Mouse (Mus musculus): Measurements from ENCODE around the gene Arhgef28. TPM values are rescaled to one million over a fixed set of nuclear protein-coding genes. Genes with fewer than 3 reads are reported as not detected.

The Arhgef28 gene
- polyA plus RNA-seq, 1 experiment from 2014 or later, result 8.6 TPM

GRCm38 (mm10) chr13:98161496-98161895 lies 44.7 kb downstream of the Arhgef28 start:
- DNase-seq (ENCODE audit: low spot score) (no peak), ATAC-seq (replicated peaks; ENCODE audit: insufficient number of reproducible peaks, low FRiP score, low TSS enrichment, low read depth) (no peak)
- no peaks in the 10 kb centered on the region for H3K36me3 ChIP-seq (replicated peaks; ENCODE audit: control insufficient read depth, insufficient read depth, low read depth, low read length)
- H3K4me1 ChIP-seq (ENCODE audit: control insufficient read depth, insufficient read depth, low read length), result no peaks in the 10 kb centered on the region
- no peak overlapping the region for H3K4me2 ChIP-seq (ENCODE audit: low read depth, low read length)
- H3K4me3 ChIP-seq (ENCODE audit: low read depth, low read length), result no peak overlapping the region
- 92% methylated on average over 8 of the region's 8 CpGs for WGBS
- H3K27me3 ChIP-seq (ENCODE audit: control insufficient read depth, insufficient read depth, low read length), result no peaks in the 10 kb centered on the region
- H3K9ac ChIP-seq (replicated peaks; ENCODE audit: low read length), result no peak overlapping the region
- no peaks in the 10 kb centered on the region for H3K9me3 ChIP-seq (replicated peaks; ENCODE audit: control insufficient read depth, low read length)
- H3K27ac ChIP-seq (replicated peaks; ENCODE audit: low read depth, low read length), result no peak overlapping the region

- H3K4me2 ChIP-seq (ENCODE audit: low read depth, low read length), result no peak overlapping the region
- no peak for ATAC-seq (replicated peaks; ENCODE audit: insufficient number of reproducible peaks, low FRiP score, low TSS enrichment, low read depth)
- no peaks in the 10 kb centered on the region for H3K9me3 ChIP-seq (replicated peaks; ENCODE audit: control insufficient read depth, low read length)
- 68% methylated on average over 7 of the region's 7 CpGs for WGBS
- no peak overlapping the region for H3K4me3 ChIP-seq (ENCODE audit: low read depth, low read length)
- H3K4me1 ChIP-seq (ENCODE audit: control insufficient read depth, insufficient read depth, low read length), result no peaks in the 10 kb centered on the region
- DNase-seq (ENCODE audit: low spot score), result no peak
- H3K9ac ChIP-seq (replicated peaks; ENCODE audit: low read length), result no peak overlapping the region
- no peaks in the 10 kb centered on the region for H3K36me3 ChIP-seq (replicated peaks; ENCODE audit: control insufficient read depth, insufficient read depth, low read depth, low read length)
- H3K27me3 ChIP-seq (ENCODE audit: control insufficient read depth, insufficient read depth, low read length), result no peaks in the 10 kb centered on the region
- no peak overlapping the region for H3K27ac ChIP-seq (replicated peaks; ENCODE audit: low read depth, low read length)
Observed at GRCm38 (mm10) chr13:98156656-98157055, 49.6 kb downstream of the Arhgef28 start.

DNA sequence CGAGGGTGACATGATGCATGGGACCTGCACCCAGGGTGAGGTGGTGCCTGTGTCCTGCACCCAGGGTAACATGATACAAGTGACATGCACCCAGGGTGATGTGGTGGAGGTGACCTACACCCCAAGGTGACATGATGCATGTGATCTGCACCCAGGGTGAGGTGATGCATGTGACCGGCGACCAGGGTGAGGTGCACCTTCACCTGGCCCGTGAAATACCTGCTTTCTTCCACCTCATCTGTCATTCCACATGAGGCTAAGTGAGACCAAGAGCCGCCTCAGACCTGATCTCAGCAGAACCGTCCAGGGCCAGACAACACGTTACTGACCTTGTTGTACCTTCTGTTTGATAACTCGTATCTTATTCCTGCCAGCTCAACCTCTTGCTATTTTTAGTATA lies 53.5 kb downstream of the Arhgef28 start:
- H3K27ac ChIP-seq (replicated peaks; ENCODE audit: low read depth, low read length), result no peak overlapping the region

DNA sequence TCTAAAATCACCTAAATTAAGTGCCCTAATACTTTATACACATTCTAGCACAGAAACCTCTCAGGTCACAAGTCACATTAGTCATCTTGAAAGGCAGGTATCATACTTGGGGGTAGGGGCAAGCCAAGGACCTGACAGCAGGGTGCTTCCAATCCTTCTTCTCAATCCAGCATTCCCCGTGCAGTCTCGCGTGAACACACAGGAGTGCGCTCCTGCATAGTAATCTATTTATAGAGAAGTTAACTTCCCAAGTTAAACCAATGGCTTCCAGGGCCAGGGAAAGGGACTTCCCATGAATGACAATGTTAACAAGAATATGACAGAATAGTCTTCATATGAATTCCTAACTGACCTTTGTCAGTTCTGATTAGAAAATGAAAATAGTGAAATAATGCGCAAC lies 58.7 kb downstream of the Arhgef28 start:
- Histone ChIP-seq H3K4me1 (ENCODE audit: control insufficient read depth, insufficient read depth, low read length) (no peaks in the 10 kb centered on the region), H3K36me3 (replicated peaks; ENCODE audit: control insufficient read depth, insufficient read depth, low read depth, low read length) (no peaks in the 10 kb centered on the region), H3K9me3 (replicated peaks; ENCODE audit: control insufficient read depth, low read length) (no peaks in the 10 kb centered on the region), H3K27ac (replicated peaks; ENCODE audit: low read depth, low read length) (no peak overlapping the region), H3K27me3 (ENCODE audit: control insufficient read depth, insufficient read depth, low read length) (no peaks in the 10 kb centered on the region), H3K9ac (replicated peaks; ENCODE audit: low read length) (no peak overlapping the region), H3K4me3 (ENCODE audit: low read depth, low read length) (no peak overlapping the region), H3K4me2 (ENCODE audit: low read depth, low read length) (no peak overlapping the region)
- no peak for DNase-seq (ENCODE audit: low spot score)
- 68% methylated on average over 5 of the region's 5 CpGs for WGBS
- ATAC-seq (replicated peaks; ENCODE audit: insufficient number of reproducible peaks, low FRiP score, low TSS enrichment, low read depth), result no peak

More for the DNA sequence above, 53.5 kb downstream of the Arhgef28 start:
- H3K4me2 ChIP-seq (ENCODE audit: low read depth, low read length), result no peak overlapping the region
- H3K36me3 ChIP-seq (replicated peaks; ENCODE audit: control insufficient read depth, insufficient read depth, low read depth, low read length), result no peaks in the 10 kb centered on the region
- no peak overlapping the region for H3K9ac ChIP-seq (replicated peaks; ENCODE audit: low read length)
- H3K4me1 ChIP-seq (ENCODE audit: control insufficient read depth, insufficient read depth, low read length), result no peaks in the 10 kb centered on the region
- no peak overlapping the region for H3K4me3 ChIP-seq (ENCODE audit: low read depth, low read length)
- DNase-seq (ENCODE audit: low spot score) (no peak), ATAC-seq (replicated peaks; ENCODE audit: insufficient number of reproducible peaks, low FRiP score, low TSS enrichment, low read depth) (no peak)
- no peaks in the 10 kb centered on the region for H3K27me3 ChIP-seq (ENCODE audit: control insufficient read depth, insufficient read depth, low read length)
- H3K9me3 ChIP-seq (replicated peaks; ENCODE audit: control insufficient read depth, low read length), result no peaks in the 10 kb centered on the region
- 86% methylated on average over 8 of the region's 8 CpGs for WGBS

- H3K4me1 ChIP-seq (ENCODE audit: control insufficient read depth, insufficient read depth, low read length), result no peaks in the 10 kb centered on the region
- no peak for ATAC-seq (replicated peaks; ENCODE audit: insufficient number of reproducible peaks, low FRiP score, low TSS enrichment, low read depth)
Observed at GRCm38 (mm10) chr13:98146573-98147160, 59.6 kb downstream of the Arhgef28 start.

DNA sequence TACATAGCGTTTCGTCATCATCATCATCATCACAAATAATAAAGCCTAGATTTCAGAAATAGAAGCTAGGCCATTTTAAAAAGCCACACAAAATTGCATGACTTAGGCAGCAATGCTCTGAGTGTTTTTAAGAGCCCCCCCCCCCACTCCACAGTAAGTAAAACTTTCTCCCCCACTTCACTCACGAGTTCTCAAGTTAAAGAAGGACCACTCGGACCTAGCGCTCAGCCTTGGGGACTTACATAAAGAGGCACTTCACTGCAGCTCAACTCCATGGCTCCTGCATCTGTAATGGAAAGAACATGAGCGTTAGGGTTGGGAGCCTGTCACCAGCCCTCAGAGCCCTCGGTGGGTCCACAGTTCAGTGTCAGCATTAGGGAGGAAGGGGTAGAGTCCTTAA lies 60.9 kb downstream of the Arhgef28 start:
- Histone ChIP-seq H3K4me3 (ENCODE audit: low read depth, low read length) (no peak overlapping the region), H3K36me3 (replicated peaks; ENCODE audit: control insufficient read depth, insufficient read depth, low read depth, low read length) (no peaks in the 10 kb centered on the region), H3K27me3 (ENCODE audit: control insufficient read depth, insufficient read depth, low read length) (no peaks in the 10 kb centered on the region), H3K9me3 (replicated peaks; ENCODE audit: control insufficient read depth, low read length) (no peaks in the 10 kb centered on the region), H3K4me2 (ENCODE audit: low read depth, low read length) (no peak overlapping the region), H3K27ac (replicated peaks; ENCODE audit: low read depth, low read length) (no peak overlapping the region), H3K4me1 (ENCODE audit: control insufficient read depth, insufficient read depth, low read length) (no peaks in the 10 kb centered on the region), H3K9ac (replicated peaks; ENCODE audit: low read length) (no peak overlapping the region)
- DNase-seq (ENCODE audit: low spot score) (no peak), ATAC-seq (replicated peaks; ENCODE audit: insufficient number of reproducible peaks, low FRiP score, low TSS enrichment, low read depth) (no peak)
- 87% methylated on average over 7 of the region's 7 CpGs for WGBS

More at GRCm38 (mm10) chr13:98146573-98147160, 59.6 kb downstream of the Arhgef28 start:
- H3K27ac ChIP-seq (replicated peaks; ENCODE audit: low read depth, low read length), result no peak overlapping the region
- H3K4me3 ChIP-seq (ENCODE audit: low read depth, low read length), result no peak overlapping the region
- 64% methylated on average over 8 of the region's 8 CpGs for WGBS
- H3K36me3 ChIP-seq (replicated peaks; ENCODE audit: control insufficient read depth, insufficient read depth, low read depth, low read length), result no peaks in the 10 kb centered on the region
- no peak overlapping the region for H3K4me2 ChIP-seq (ENCODE audit: low read depth, low read length)
- H3K27me3 ChIP-seq (ENCODE audit: control insufficient read depth, insufficient read depth, low read length), result no peaks in the 10 kb centered on the region
- DNase-seq (ENCODE audit: low spot score), result no peak
- no peaks in the 10 kb centered on the region for H3K9me3 ChIP-seq (replicated peaks; ENCODE audit: control insufficient read depth, low read length)
- H3K9ac ChIP-seq (replicated peaks; ENCODE audit: low read length), result no peak overlapping the region

- no peak for ATAC-seq (replicated peaks; ENCODE audit: insufficient number of reproducible peaks, low FRiP score, low TSS enrichment, low read depth)
- DNase-seq (ENCODE audit: low spot score), result no peak
- no peak overlapping the region for H3K4me2 ChIP-seq (ENCODE audit: low read depth, low read length)
Observed at GRCm38 (mm10) chr13:98143000-98143399, 63.2 kb downstream of the Arhgef28 start.

GRCm38 (mm10) chr13:98140626-98141025 lies 65.6 kb downstream of the Arhgef28 start:
- Histone ChIP-seq H3K9ac (replicated peaks; ENCODE audit: low read length) (no peak overlapping the region), H3K36me3 (replicated peaks; ENCODE audit: control insufficient read depth, insufficient read depth, low read depth, low read length) (no peaks in the 10 kb centered on the region), H3K4me2 (ENCODE audit: low read depth, low read length) (no peak overlapping the region), H3K9me3 (replicated peaks; ENCODE audit: control insufficient read depth, low read length) (no peaks in the 10 kb centered on the region), H3K27ac (replicated peaks; ENCODE audit: low read depth, low read length) (no peak overlapping the region), H3K4me1 (ENCODE audit: control insufficient read depth, insufficient read depth, low read length) (no peaks in the 10 kb centered on the region; the same call in 1 of the 2 replicates), H3K4me3 (ENCODE audit: low read depth, low read length) (no peak overlapping the region), H3K27me3 (ENCODE audit: control insufficient read depth, insufficient read depth, low read length) (no peaks in the 10 kb centered on the region)
- DNase-seq (ENCODE audit: low spot score) (no peak), ATAC-seq (replicated peaks; ENCODE audit: insufficient number of reproducible peaks, low FRiP score, low TSS enrichment, low read depth) (no peak)
- WGBS, result 70% methylated on average over 9 of the region's 9 CpGs

More at GRCm38 (mm10) chr13:98143000-98143399, 63.2 kb downstream of the Arhgef28 start:
- Histone ChIP-seq H3K27ac (replicated peaks; ENCODE audit: low read depth, low read length) (no peak overlapping the region), H3K36me3 (replicated peaks; ENCODE audit: control insufficient read depth, insufficient read depth, low read depth, low read length) (no peaks in the 10 kb centered on the region), H3K4me3 (ENCODE audit: low read depth, low read length) (no peak overlapping the region), H3K27me3 (ENCODE audit: control insufficient read depth, insufficient read depth, low read length) (no peaks in the 10 kb centered on the region), H3K4me1 (ENCODE audit: control insufficient read depth, insufficient read depth, low read length) (no peaks in the 10 kb centered on the region), H3K9ac (replicated peaks; ENCODE audit: low read length) (no peak overlapping the region), H3K9me3 (replicated peaks; ENCODE audit: control insufficient read depth, low read length) (no peaks in the 10 kb centered on the region)
- 94% methylated on average over 10 of the region's 10 CpGs for WGBS

Measured in embryonic facial prominence, embryonic 11.5 days (tissue).